Mouse (Mus musculus) embryonic facial prominence, embryonic 15.5 days (tissue): Measurements from ENCODE around the gene B4galnt4. TPM values are rescaled to one million over a fixed set of nuclear protein-coding genes. Genes with fewer than 3 reads are reported as not detected.
"Not testable (repeated sequence)": the region's sequence is repeated elsewhere in the genome, so short reads cannot be mapped to it uniquely, and the experiment has no call there.

Experiments
- ATAC-seq: fragments of 200-750 bp; cut with Nextera tagmentation; 2 replicates; pipeline ENCODE4 v1.8.0; 2017; ENCODE audit warnings: low read depth, moderate TSS enrichment; ENCODE audit not compliant: insufficient number of reproducible peaks, low FRiP score, low TSS enrichment
- H3K27ac ChIP-seq: fragments of 300-500 bp; sonication (generic); replicated peaks from 2 replicates; pipeline ENCODE4 v1.5.1; 2015; ENCODE audit warnings: mild to moderate bottlenecking, inconsistent platforms
- H3K27me3 ChIP-seq: fragments of 300-500 bp; sonication (generic); 2 replicates; pipeline ENCODE4 v1.6.1; 2015; ENCODE audit warnings: inconsistent platforms
- H3K36me3 ChIP-seq: fragments of 300-500 bp; sonication (generic); 2 replicates; pipeline ENCODE4 v1.6.1; 2015; ENCODE audit warnings: mild to moderate bottlenecking, inconsistent platforms
- H3K4me1 ChIP-seq: fragments of 300-500 bp; sonication (generic); 2 replicates; pipeline ENCODE4 v1.6.1; 2015; ENCODE audit warnings: inconsistent platforms
- H3K4me2 ChIP-seq: fragments of 300-500 bp; sonication (generic); replicated peaks from 2 replicates; pipeline ENCODE4 v1.6.1; 2015; ENCODE audit warnings: mild to moderate bottlenecking, inconsistent platforms
- H3K4me3 ChIP-seq: fragments of 300-500 bp; sonication (generic); replicated peaks from 2 replicates; pipeline ENCODE4 v1.5.1; 2015; ENCODE audit warnings: mild to moderate bottlenecking, inconsistent platforms
- H3K9ac ChIP-seq: fragments of 300-500 bp; sonication (generic); 2 replicates; pipeline ENCODE4 v1.6.1; 2015; ENCODE audit warnings: inconsistent platforms
- H3K9me3 ChIP-seq: fragments of 300-500 bp; sonication (generic); replicated peaks from 2 replicates; pipeline ENCODE4 v1.6.1; 2016; ENCODE audit warnings: inconsistent platforms
- WGBS: fragments of 180-500 bp; shearing (Covaris S2); methylation state at CpG from one replicate; pipeline ENCODE4 v1.1.7; 2015; 5-methylcytosine and 5-hydroxymethylcytosine counted together
- polyA plus RNA-seq: library from polyadenylated mRNA; unstranded; fragments of >200 nt; fragmentation: Nextera tagmentation; extraction: Ambion mirVana; gene quantifications from 2 replicates; pipeline ENCODE4 v1.2.1, GENCODE M21; 2015

The B4galnt4 gene
- polyA plus RNA-seq, result 12.0 and 15.1 TPM in 2 replicates

DNA sequence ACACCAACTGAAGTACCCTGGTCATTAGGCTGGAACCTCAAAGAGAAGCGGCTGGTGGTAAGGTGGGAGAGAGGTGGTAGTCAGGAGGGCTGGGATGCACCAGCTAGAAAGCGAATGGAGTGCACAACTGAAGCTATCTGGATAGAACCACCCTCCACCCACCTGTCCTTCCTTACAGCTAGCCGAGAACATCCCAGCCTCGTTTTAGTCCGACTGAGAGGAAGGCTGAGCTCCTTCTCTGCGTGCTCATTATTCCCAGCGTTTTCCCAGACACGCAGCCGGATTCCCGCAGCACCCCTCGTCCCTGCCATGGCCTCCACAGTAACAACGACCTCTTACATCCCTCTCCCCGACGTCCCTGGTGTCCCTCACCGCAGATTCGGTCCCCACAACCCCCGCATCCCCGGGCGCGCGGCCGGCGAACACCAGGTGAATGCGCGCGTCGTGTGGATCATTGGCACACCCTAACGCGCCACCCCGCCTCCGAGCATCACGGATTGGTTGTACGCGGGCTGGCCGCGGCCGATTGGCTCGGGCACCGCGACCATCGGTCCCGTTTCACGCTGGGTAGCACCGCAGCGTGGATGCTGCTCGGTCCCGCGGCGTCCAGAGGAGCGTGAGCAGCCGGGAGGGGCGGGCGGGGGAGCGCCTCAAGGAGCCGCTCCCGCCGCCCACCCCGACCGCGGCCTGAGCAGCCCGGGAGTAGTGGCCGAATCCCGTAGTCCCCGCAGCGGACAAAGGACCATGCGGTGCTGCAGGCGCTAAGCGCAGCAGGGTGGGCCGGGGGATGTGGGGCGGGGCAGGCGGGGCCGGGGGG is at the start of gene B4galnt4:
TSS of gene B4galnt4 (plus strand) at position 679 of the 817 bp plus-strand sequence.
- Histone ChIP-seq H3K27me3 (no peaks in the 10 kb centered on the region), H3K9me3 (no peaks in the 10 kb centered on the region), H3K4me1 (peaks cover 14% of the 10 kb centered on the region), H3K9ac (peak within 1 kb of the TSS; percentile 37), H3K4me2 (peak within 1 kb of the TSS; percentile 80), H3K36me3 (peaks cover 14% of the 10 kb centered on the region; the same call in 1 of the 2 replicates), H3K4me3 (peak within 1 kb of the TSS; percentile 65), H3K27ac (no peak within 1 kb of the TSS)
- ATAC-seq, result peak; percentile 93
- WGBS, result under 1% methylated on average over 72 of the region's 72 CpGs

- no peak for ATAC-seq
- H3K9me3 ChIP-seq, result no peaks in the 10 kb centered on the region
- H3K9ac ChIP-seq, result no peak overlapping the region
- H3K4me2 ChIP-seq, result no peak overlapping the region
- no peaks in the 10 kb centered on the region for H3K27me3 ChIP-seq
- peaks cover 32% of the 10 kb centered on the region for H3K4me1 ChIP-seq
- 86% methylated on average over 7 of the region's 7 CpGs for WGBS
- no peak overlapping the region for H3K4me3 ChIP-seq
- H3K36me3 ChIP-seq, result no peaks in the 10 kb centered on the region
- H3K27ac ChIP-seq, result peak overlapping the region; percentile 83
Observed at GRCm38 (mm10) chr7:141011238-141011770, 49.6 kb upstream of the B4galnt4 start.

GRCm38 (mm10) chr7:141016707-141017697 is 43.9 kb upstream of the B4galnt4 start:
- Histone ChIP-seq H3K4me3 (no peak overlapping the region), H3K4me2 (no peak overlapping the region), H3K9me3 (no peaks in the 10 kb centered on the region), H3K4me1 (no peaks in the 10 kb centered on the region), H3K36me3 (no peaks in the 10 kb centered on the region), H3K27ac (no peak overlapping the region), H3K9ac (no peak overlapping the region), H3K27me3 (no peaks in the 10 kb centered on the region)
- ATAC-seq, result no peak
- 82% methylated on average over 10 of the region's 10 CpGs for WGBS

GRCm38 (mm10) chr7:141017824-141018223 is 43.1 kb upstream of the B4galnt4 start, which contains the start of gene Ifitm6:
TSS of gene Ifitm6 (minus strand) at chr7:141017924.
- not testable (repeated sequence) for H3K4me3 ChIP-seq, ATAC-seq, H3K4me1 ChIP-seq, H3K36me3 ChIP-seq, H3K9ac ChIP-seq, H3K27ac ChIP-seq, H3K9me3 ChIP-seq, H3K27me3 ChIP-seq, H3K4me2 ChIP-seq
- WGBS, result 88% methylated on average over 1 of the region's 1 CpGs

GRCm38 (mm10) chr7:141019028-141019427 is 41.9 kb upstream of the B4galnt4 start:
- H3K4me2 ChIP-seq, result no peak overlapping the region
- H3K4me1 ChIP-seq, result no peaks in the 10 kb centered on the region
- no peaks in the 10 kb centered on the region for H3K9me3 ChIP-seq
- H3K9ac ChIP-seq, result no peak overlapping the region
- H3K4me3 ChIP-seq, result no peak overlapping the region
- WGBS, result 89% methylated on average over 5 of the region's 5 CpGs
- no peak overlapping the region for H3K27ac ChIP-seq
- H3K36me3 ChIP-seq, result no peaks in the 10 kb centered on the region
- ATAC-seq, result no peak
- no peaks in the 10 kb centered on the region for H3K27me3 ChIP-seq

GRCm38 (mm10) chr7:141021489-141022449 is 39.1 kb upstream of the B4galnt4 start:
- H3K9me3 ChIP-seq, result no peaks in the 10 kb centered on the region
- WGBS, result 70% methylated on average over 14 of the region's 14 CpGs
- H3K4me1 ChIP-seq, result no peaks in the 10 kb centered on the region
- no peak overlapping the region for H3K27ac ChIP-seq
- H3K27me3 ChIP-seq, result no peaks in the 10 kb centered on the region
- no peak overlapping the region for H3K4me2 ChIP-seq
- no peak for ATAC-seq
- H3K4me3 ChIP-seq, result no peak overlapping the region
- no peaks in the 10 kb centered on the region for H3K36me3 ChIP-seq
- H3K9ac ChIP-seq, result no peak overlapping the region

DNA sequence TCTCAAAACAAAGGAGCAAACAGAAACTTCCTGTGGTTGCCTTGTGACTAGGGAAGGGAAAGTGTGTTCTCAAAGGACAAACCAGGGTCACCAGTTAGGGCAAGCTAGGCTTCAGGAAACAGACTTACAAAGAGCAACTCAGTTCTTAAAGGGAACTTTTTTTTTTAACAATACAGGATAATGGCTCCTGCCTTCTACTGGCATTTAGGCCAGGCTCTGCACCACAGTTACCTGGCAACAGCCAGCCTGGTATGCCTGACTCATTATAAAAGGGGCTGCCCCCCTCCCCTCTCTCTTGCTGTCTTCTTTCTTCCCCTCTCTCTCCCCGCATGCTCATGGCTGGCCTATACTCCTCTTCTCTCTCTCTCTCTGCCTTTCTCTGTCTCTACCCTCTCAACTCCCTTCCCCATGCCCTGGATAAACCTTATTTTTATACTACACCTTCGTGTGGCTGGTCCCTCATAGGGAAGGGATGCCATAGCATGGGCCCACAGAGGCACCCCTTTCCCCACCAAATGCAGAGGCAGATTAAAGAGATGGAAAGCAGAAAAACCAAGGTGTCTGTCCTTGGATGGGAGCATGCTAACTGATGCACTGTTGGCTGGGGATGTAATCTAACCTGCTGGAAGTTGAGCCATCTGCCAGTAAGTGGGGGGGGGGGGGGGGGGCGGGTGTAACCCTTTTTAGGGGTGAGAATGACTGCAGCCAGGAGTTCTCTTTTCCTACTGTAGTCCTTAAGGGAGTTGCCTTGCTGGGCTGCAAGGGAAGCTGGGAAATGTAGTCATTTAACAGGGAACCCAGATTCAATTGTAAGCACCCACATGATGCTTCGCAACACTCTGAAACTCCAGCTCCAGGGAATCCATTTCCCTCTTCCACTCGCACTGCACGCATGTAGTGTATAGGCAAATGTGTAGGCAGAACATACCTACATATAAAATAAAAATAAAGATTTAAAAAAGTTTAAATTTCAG is 35.8 kb upstream of the B4galnt4 start:
- Histone ChIP-seq H3K27ac (no peak overlapping the region), H3K4me2 (no peak overlapping the region), H3K9ac (no peak overlapping the region), H3K36me3 (no peaks in the 10 kb centered on the region), H3K9me3 (no peaks in the 10 kb centered on the region), H3K4me1 (no peaks in the 10 kb centered on the region), H3K4me3 (no peak overlapping the region), H3K27me3 (no peaks in the 10 kb centered on the region)
- 51% methylated on average over 6 of the region's 6 CpGs for WGBS
- ATAC-seq, result no peak

- Histone ChIP-seq H3K27me3 (no peaks in the 10 kb centered on the region), H3K36me3 (no peaks in the 10 kb centered on the region), H3K27ac (peak overlapping the region; percentile 17), H3K4me3 (no peak overlapping the region), H3K4me1 (no peaks in the 10 kb centered on the region), H3K9ac (no peak overlapping the region), H3K4me2 (no peak overlapping the region), H3K9me3 (no peaks in the 10 kb centered on the region)
- WGBS, result 50% methylated on average over 6 of the region's 6 CpGs
- ATAC-seq, result no peak
Observed at GRCm38 (mm10) chr7:141026097-141026739, 34.7 kb upstream of the B4galnt4 start.

DNA sequence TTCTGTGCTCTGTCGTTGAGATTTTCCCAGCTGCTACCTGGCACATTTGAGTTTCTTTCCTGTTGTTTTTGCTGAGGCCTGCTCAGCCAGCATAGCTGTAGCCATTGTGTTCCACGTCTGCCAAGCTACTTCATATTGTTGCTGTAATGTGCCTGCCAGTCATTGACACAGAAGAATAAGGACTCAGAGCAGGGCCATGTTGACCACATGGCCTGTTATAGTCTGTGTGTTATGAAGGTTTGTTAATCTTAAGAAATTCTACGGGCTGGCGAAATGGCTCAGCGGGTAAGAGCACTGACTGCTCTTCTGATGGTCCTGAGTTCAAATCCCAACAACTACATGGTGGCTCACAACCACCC is 34.2 kb upstream of the B4galnt4 start:
- Histone ChIP-seq H3K4me3 (no peak overlapping the region), H3K9ac (no peak overlapping the region), H3K4me1 (no peaks in the 10 kb centered on the region), H3K9me3 (no peaks in the 10 kb centered on the region), H3K27me3 (no peaks in the 10 kb centered on the region), H3K4me2 (no peak overlapping the region), H3K27ac (peak overlapping the region; percentile 17), H3K36me3 (no peaks in the 10 kb centered on the region)
- ATAC-seq, result no peak
- WGBS, result 67% methylated on average over 5 of the region's 5 CpGs
